Mouse (Mus musculus) bone marrow, adult 2 months (tissue): ENCODE measurements around the gene Gm28557.
A peak's percentile ranks its signal among the peaks of the same experiment; 100 is the strongest.

ENCODE experiments used
- CTCF ChIP-seq: fragments of 200-500 bp; IDR thresholded peaks from 2 replicates; pipeline ENCODE4 v1.5.1; 2011; ENCODE audit warnings: low read length, control low read depth; ENCODE audit not compliant: control insufficient read depth, insufficient read depth
- POLR2A ChIP-seq: fragments of 200-500 bp; IDR thresholded peaks from 2 replicates; pipeline ENCODE4 v1.6.1; 2011; ENCODE audit warnings: low read depth, mild to moderate bottlenecking, control low read depth, low read length, borderline replicate concordance; ENCODE audit not compliant: control insufficient read depth

GRCm38 (mm10) chr13:67081142-67081713 is 27.2 kb downstream of the Gm28557 start:
- TF ChIP-seq CTCF (no peak), POLR2A (peak; percentile 51; the same call in 1 of the 2 replicates)
